Mouse (Mus musculus): ENCODE results near the gene Rapgef3. TPM values are rescaled to one million over a fixed set of nuclear protein-coding genes. Genes with fewer than 3 reads are reported as not detected.

Gene Rapgef3
- polyA plus RNA-seq, 1 experiment from 2014 or later: 4.0 TPM

GRCm38 (mm10) chr15:97728804-97729203 is 39.0 kb downstream of the Rapgef3 start:
- Histone ChIP-seq H3K4me3 (ENCODE audit: low read depth, low read length) (no peak overlapping the region), H3K9me3 (ENCODE audit: control insufficient read depth, low read length) (no peaks in the 10 kb centered on the region), H3K27ac (ENCODE audit: low read depth, low read length) (no peak overlapping the region), H3K9ac (ENCODE audit: low read depth, low read length) (no peak overlapping the region), H3K27me3 (ENCODE audit: control insufficient read depth, insufficient read depth, low read length) (no peaks in the 10 kb centered on the region), H3K4me1 (replicated peaks; ENCODE audit: control insufficient read depth, insufficient read depth, low read length) (no peaks in the 10 kb centered on the region), H3K4me2 (replicated peaks; ENCODE audit: low read depth, low read length) (no peak overlapping the region), H3K36me3 (ENCODE audit: control insufficient read depth, insufficient read depth, low read length) (no peaks in the 10 kb centered on the region)
- ATAC-seq (ENCODE audit: low FRiP score) (no peak), DNase-seq (ENCODE audit: low spot score) (no peak)
- WGBS: 66% methylated on average over 7 of the region's 7 CpGs

DNA sequence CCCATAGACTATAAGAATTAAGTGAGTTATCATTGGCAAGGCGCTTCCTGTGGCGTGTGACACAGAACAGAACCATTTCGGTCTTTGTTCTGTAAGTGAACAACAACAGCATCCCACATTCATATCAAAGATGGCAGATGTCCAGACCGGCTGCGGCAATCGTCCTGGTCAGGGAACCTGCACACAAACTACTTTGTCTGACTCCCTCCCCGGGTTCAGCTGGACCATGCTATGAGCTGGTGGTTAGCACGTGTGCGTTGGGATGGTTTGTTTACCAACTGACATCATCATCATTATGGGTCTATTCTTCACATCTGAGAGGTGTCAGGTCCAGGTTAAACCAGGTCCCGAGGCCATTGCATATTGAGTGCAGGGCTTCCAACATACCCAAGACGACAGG is 39.4 kb downstream of the Rapgef3 start:
- no peak for ATAC-seq (ENCODE audit: low FRiP score)
- Histone ChIP-seq H3K27ac (ENCODE audit: low read depth, low read length) (no peak overlapping the region), H3K27me3 (ENCODE audit: control insufficient read depth, insufficient read depth, low read length) (no peaks in the 10 kb centered on the region), H3K9ac (ENCODE audit: low read depth, low read length) (no peak overlapping the region), H3K4me3 (ENCODE audit: low read depth, low read length) (no peak overlapping the region), H3K4me1 (replicated peaks; ENCODE audit: control insufficient read depth, insufficient read depth, low read length) (no peaks in the 10 kb centered on the region), H3K36me3 (ENCODE audit: control insufficient read depth, insufficient read depth, low read length) (no peaks in the 10 kb centered on the region), H3K4me2 (replicated peaks; ENCODE audit: low read depth, low read length) (no peak overlapping the region), H3K9me3 (ENCODE audit: control insufficient read depth, low read length) (no peaks in the 10 kb centered on the region)
- DNase-seq (ENCODE audit: low spot score): no peak
- WGBS: 90% methylated on average over 11 of the region's 11 CpGs

GRCm38 (mm10) chr15:97727520-97727919 is 40.3 kb downstream of the Rapgef3 start:
- Histone ChIP-seq H3K9me3 (ENCODE audit: control insufficient read depth, low read length) (no peaks in the 10 kb centered on the region), H3K27ac (ENCODE audit: low read depth, low read length) (no peak overlapping the region), H3K4me3 (ENCODE audit: low read depth, low read length) (no peak overlapping the region), H3K4me2 (replicated peaks; ENCODE audit: low read depth, low read length) (no peak overlapping the region), H3K9ac (ENCODE audit: low read depth, low read length) (no peak overlapping the region), H3K27me3 (ENCODE audit: control insufficient read depth, insufficient read depth, low read length) (no peaks in the 10 kb centered on the region), H3K36me3 (ENCODE audit: control insufficient read depth, insufficient read depth, low read length) (no peaks in the 10 kb centered on the region), H3K4me1 (replicated peaks; ENCODE audit: control insufficient read depth, insufficient read depth, low read length) (no peaks in the 10 kb centered on the region)
- DNase-seq (ENCODE audit: low spot score) (no peak), ATAC-seq (ENCODE audit: low FRiP score) (no peak)
- WGBS: 78% methylated on average over 5 of the region's 5 CpGs

DNA sequence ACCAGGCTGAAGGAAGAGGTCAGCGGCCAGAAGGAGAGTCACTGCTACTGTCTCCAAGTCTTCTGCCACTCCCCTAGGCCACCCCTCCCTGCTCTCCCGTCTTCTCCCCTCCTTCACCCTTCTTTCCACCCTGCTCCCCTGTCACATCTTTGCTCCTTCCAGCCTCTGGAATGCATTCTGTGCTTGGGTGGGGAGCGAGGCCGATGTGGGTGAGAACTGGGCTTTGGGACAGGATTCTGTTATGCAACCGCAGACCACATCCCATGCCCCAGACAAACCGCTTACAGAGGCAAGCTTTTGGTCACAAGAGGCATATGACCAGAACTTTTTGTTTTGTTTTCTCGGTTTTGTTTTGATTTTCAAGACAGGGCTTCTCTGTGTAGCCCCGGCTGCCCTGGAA is 40.7 kb downstream of the Rapgef3 start:
- no peak overlapping the region for H3K4me2 ChIP-seq (replicated peaks; ENCODE audit: low read depth, low read length)
- WGBS: 80% methylated on average over 8 of the region's 8 CpGs

DNA sequence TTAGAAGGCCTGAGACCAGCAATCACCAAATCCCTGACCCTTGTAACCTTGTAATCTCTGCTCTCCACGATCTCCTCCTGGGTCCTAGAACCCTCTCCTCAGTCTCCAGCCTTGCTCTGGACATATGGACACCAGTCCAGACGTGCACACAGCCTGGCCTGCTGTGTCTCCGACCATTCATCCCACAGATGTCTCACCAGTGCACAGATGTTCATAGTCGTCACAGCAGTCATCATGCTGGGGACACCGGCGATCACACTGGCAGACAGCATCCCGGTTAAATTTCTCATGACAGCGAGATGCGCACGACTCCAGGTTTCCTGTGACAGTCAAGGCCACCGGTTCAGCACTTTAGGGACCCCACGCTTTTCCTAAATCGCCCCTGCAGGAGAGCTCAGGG is 41.5 kb downstream of the Rapgef3 start:
- Histone ChIP-seq H3K4me3 (ENCODE audit: low read depth, low read length) (no peak overlapping the region), H3K9ac (ENCODE audit: low read depth, low read length) (no peak overlapping the region), H3K27me3 (ENCODE audit: control insufficient read depth, insufficient read depth, low read length) (no peaks in the 10 kb centered on the region), H3K4me2 (replicated peaks; ENCODE audit: low read depth, low read length) (no peak overlapping the region), H3K27ac (ENCODE audit: low read depth, low read length) (no peak overlapping the region), H3K9me3 (ENCODE audit: control insufficient read depth, low read length) (no peaks in the 10 kb centered on the region), H3K4me1 (replicated peaks; ENCODE audit: control insufficient read depth, insufficient read depth, low read length) (no peaks in the 10 kb centered on the region), H3K36me3 (ENCODE audit: control insufficient read depth, insufficient read depth, low read length) (no peaks in the 10 kb centered on the region)
- no peak for DNase-seq (ENCODE audit: low spot score)
- ATAC-seq (ENCODE audit: low FRiP score): no peak
- 74% methylated on average over 13 of the region's 13 CpGs for WGBS

More for the DNA sequence above, 40.7 kb downstream of the Rapgef3 start:
- no peaks in the 10 kb centered on the region for H3K4me1 ChIP-seq (replicated peaks; ENCODE audit: control insufficient read depth, insufficient read depth, low read length)
- H3K4me3 ChIP-seq (ENCODE audit: low read depth, low read length): no peak overlapping the region
- no peak overlapping the region for H3K9ac ChIP-seq (ENCODE audit: low read depth, low read length)
- ATAC-seq (ENCODE audit: low FRiP score) (no peak), DNase-seq (ENCODE audit: low spot score) (no peak)
- no peaks in the 10 kb centered on the region for H3K9me3 ChIP-seq (ENCODE audit: control insufficient read depth, low read length)
- no peaks in the 10 kb centered on the region for H3K27me3 ChIP-seq (ENCODE audit: control insufficient read depth, insufficient read depth, low read length)
- H3K27ac ChIP-seq (ENCODE audit: low read depth, low read length): no peak overlapping the region
- no peaks in the 10 kb centered on the region for H3K36me3 ChIP-seq (ENCODE audit: control insufficient read depth, insufficient read depth, low read length)

DNA sequence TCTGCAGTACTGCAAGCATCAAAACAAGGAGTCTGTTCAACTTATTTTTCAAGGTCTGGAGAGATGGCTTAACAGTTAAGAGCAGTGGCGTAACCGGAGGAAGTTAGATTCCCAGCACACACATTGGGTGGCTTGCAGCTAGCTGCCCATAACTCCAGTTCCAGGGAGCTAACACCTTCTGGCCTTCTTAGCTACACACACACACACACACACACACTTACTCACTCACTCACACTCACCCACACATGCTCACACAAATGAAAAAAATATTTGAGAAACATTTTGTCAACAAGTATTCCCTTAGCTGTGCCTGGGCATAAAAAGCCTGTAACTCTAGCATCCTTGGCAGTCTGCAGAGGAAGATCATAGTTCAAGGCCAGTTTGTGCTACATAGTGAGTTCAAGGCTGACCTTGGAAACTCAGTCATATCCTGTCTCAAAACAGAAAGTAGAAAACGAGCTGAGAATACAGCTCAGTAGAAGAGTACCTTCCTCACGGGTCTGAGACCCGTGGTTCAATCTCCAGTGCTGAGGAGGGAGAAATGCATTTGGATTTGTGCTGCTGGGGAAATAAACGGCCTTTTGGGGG is 42.5 kb downstream of the Rapgef3 start:
- ATAC-seq (ENCODE audit: low FRiP score) (no peak), DNase-seq (ENCODE audit: low spot score) (no peak)
- H3K9me3 ChIP-seq (ENCODE audit: control insufficient read depth, low read length): no peaks in the 10 kb centered on the region
- no peak overlapping the region for H3K9ac ChIP-seq (ENCODE audit: low read depth, low read length)
- H3K27me3 ChIP-seq (ENCODE audit: control insufficient read depth, insufficient read depth, low read length): no peaks in the 10 kb centered on the region
- H3K36me3 ChIP-seq (ENCODE audit: control insufficient read depth, insufficient read depth, low read length): no peaks in the 10 kb centered on the region
- no peak overlapping the region for H3K27ac ChIP-seq (ENCODE audit: low read depth, low read length)
- no peak overlapping the region for H3K4me2 ChIP-seq (replicated peaks; ENCODE audit: low read depth, low read length)
- no peak overlapping the region for H3K4me3 ChIP-seq (ENCODE audit: low read depth, low read length)
- H3K4me1 ChIP-seq (replicated peaks; ENCODE audit: control insufficient read depth, insufficient read depth, low read length): no peaks in the 10 kb centered on the region
- 83% methylated on average over 6 of the region's 6 CpGs for WGBS

- Histone ChIP-seq H3K27ac (ENCODE audit: low read depth, low read length) (no peak overlapping the region), H3K9me3 (ENCODE audit: control insufficient read depth, low read length) (no peaks in the 10 kb centered on the region), H3K27me3 (ENCODE audit: control insufficient read depth, insufficient read depth, low read length) (no peaks in the 10 kb centered on the region), H3K9ac (ENCODE audit: low read depth, low read length) (no peak overlapping the region), H3K4me3 (ENCODE audit: low read depth, low read length) (no peak overlapping the region), H3K4me2 (replicated peaks; ENCODE audit: low read depth, low read length) (no peak overlapping the region), H3K4me1 (replicated peaks; ENCODE audit: control insufficient read depth, insufficient read depth, low read length) (no peaks in the 10 kb centered on the region), H3K36me3 (ENCODE audit: control insufficient read depth, insufficient read depth, low read length) (no peaks in the 10 kb centered on the region)
- DNase-seq (ENCODE audit: low spot score): no peak
- no peak for ATAC-seq (ENCODE audit: low FRiP score)
- WGBS: 88% methylated on average over 17 of the region's 17 CpGs
These were observed 43.2 kb downstream of the Rapgef3 start for GRCm38 (mm10) chr15:97724346-97725197.

- H3K9ac ChIP-seq (ENCODE audit: low read depth, low read length): no peak overlapping the region
- no peak overlapping the region for H3K27ac ChIP-seq (ENCODE audit: low read depth, low read length)
- DNase-seq (ENCODE audit: low spot score): no peak
- H3K4me3 ChIP-seq (ENCODE audit: low read depth, low read length): no peak overlapping the region
- H3K4me1 ChIP-seq (replicated peaks; ENCODE audit: control insufficient read depth, insufficient read depth, low read length): no peaks in the 10 kb centered on the region
- ATAC-seq (ENCODE audit: low FRiP score): no peak
- no peaks in the 10 kb centered on the region for H3K9me3 ChIP-seq (ENCODE audit: control insufficient read depth, low read length)
- no peak overlapping the region for H3K4me2 ChIP-seq (replicated peaks; ENCODE audit: low read depth, low read length)
- no peaks in the 10 kb centered on the region for H3K36me3 ChIP-seq (ENCODE audit: control insufficient read depth, insufficient read depth, low read length)
- 86% methylated on average over 6 of the region's 6 CpGs for WGBS
- H3K27me3 ChIP-seq (ENCODE audit: control insufficient read depth, insufficient read depth, low read length): no peaks in the 10 kb centered on the region
These were observed 44.0 kb downstream of the Rapgef3 start for GRCm38 (mm10) chr15:97723536-97724345.

All from hindbrain, embryonic 11.5 days (tissue).